Mouse (Mus musculus) mesoderm, embryonic 11.5 days (tissue): Measurements from ENCODE around the gene Lysmd2.
"Not testable (repeated sequence)": the region's sequence is repeated elsewhere in the genome, so short reads cannot be mapped to it uniquely, and the experiment has no call there.

Experiments used
- DNase-seq: peaks from one replicate; pipeline ENCODE4 v3.0.0-alpha.2; 2012; ENCODE audit warnings: low read depth, low spot score

Lysmd2 gene

DNA sequence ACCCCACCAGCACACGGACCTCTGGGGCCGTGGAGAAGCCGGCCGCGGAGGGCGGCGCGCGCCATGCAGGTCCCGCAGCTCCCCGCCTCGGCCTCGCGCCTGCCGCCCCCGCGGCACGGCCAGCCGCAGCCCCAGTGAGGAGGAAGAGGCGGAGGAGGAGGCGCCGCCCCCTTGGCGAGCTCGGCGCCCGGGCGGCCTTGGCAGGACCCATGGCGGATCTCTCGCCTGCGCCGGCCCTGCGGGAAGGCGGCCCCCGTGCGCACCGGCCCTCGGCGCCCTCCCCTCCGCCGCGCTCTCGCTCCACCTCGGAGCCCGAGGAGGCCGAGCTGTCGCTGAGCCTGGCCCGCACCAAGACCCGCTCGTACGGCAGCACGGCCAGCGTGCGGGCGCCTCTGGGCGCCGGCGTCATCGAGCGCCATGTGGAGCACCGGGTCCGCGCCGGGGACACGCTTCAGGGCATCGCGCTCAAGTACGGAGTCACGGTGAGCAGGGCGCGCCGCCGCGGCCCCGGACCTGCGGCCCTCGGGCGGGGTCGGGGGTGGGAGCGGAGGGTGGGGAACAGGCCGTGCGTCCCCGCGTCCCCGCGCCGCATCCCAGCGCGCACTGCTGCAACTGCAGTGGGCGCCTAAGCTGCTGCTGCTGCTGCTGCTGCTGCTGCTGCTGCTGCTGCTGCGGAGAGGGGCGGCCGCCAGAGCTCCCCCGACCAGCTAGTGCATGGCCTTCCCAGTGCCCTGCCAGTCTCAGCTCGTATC, at the start of gene Lysmd2:
Gene Lysmd2, plus strand, starts transcription at position 186 of the 752 bp plus-strand sequence.
- peak; percentile 71 for DNase-seq

- no peak for DNase-seq
These were observed 46.2 kb upstream of the Lysmd2 start for GRCm38 (mm10) chr9:75579321-75579720.

- peak; percentile 49 for DNase-seq
These were observed 43.7 kb upstream of the Lysmd2 start for GRCm38 (mm10) chr9:75581694-75582350.

GRCm38 (mm10) chr9:75589850-75590790, 35.4 kb upstream of the Lysmd2 start:
- no peak for DNase-seq

GRCm38 (mm10) chr9:75593481-75593880, 32.1 kb upstream of the Lysmd2 start:
- no peak for DNase-seq

- DNase-seq: no peak
These were observed 28.5 kb upstream of the Lysmd2 start for GRCm38 (mm10) chr9:75597036-75597435.

DNA sequence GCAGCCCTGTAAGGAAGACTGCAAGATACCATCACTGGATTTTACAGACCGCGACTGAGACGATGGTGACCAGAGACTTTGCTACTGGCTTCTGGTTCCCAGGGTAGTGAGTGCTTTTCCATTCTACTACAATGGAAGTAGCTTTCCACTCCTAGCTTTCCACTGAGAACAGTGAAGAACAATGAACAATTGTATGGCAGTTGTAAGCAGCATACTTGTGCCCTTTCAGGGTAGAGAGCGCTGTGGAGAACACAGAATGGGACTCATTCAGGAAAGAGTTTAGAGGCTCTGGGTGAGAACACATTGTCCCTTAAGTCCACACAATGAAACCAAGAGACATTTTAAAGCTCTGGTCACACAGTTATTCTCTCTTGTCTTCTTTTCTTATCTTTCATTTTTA, 27.9 kb upstream of the Lysmd2 start:
- DNase-seq: no peak

DNA sequence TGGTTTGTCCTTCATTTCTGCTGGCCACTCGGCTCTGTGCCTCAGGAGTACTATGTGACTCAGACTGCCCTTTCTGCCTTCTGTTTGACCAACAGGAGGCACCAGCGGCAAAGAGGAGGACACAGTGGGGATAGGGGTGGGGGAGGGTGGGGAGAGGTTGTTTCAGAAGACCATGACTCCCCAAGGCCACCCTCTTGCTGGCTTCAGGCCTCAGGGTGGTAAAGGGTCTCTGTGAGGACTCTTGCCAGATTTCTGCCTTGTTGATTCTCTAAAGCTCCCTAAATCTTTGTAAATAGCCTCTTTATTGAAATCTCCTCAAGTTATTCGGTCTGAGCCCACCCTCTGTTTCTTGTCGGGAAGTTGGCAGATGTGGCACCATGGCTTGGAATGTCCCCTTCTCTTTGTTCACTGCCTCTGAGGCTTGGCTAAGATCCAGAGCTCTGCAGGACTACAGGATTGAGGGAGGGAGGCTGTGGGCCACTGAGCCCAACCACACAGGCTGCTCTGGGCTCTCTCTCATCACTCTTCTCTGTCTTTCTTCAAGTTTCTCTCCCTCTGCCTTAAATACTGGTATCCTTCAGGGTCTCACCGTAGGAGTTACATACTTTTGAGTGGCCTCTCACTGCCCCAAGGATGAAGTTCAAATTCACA, 26.2 kb upstream of the Lysmd2 start:
- peak; percentile 25 for DNase-seq

- no peak for DNase-seq
These were observed 25.2 kb upstream of the Lysmd2 start for GRCm38 (mm10) chr9:75600166-75600934.

DNA sequence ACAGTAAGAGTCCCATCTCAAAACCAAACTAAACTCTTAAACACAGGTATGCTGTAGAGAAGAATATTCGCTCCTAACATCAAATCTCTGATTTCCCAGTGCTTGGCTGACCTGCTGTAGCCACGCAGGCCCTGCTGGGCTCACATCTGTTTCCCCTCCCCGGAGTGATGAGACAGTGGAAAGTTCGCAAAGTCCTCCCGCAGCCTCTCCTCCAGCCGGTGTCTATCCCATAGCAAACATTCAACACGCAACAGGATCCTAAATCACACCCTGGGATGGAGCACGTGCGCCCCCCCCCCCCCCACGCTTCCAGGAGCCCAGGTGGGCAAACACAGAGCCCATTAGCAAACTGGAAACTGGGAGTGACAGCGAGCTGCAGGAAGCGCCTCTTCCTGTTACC, 24.0 kb upstream of the Lysmd2 start:
- peak; percentile 22 for DNase-seq

GRCm38 (mm10) chr9:75607496-75607895, 18.0 kb upstream of the Lysmd2 start:
- no peak for DNase-seq

DNA sequence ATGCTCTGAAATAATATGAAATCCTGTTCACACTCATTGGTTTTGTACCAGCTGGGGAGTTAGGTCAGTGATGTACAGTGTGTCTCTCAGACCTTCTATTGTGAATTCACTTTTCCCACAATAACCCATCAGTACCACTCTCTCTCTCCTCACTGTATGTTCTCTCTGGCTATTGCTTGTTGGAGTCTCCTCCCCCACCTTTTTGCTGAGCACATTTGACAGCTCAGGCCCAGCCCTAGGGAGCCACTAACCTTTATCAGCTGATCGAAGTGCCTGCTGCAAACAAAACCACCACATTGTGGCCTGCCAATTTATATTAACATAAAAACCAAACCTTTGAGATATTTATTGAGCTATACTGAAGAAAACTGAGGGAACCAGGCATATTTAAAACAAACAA, 16.0 kb upstream of the Lysmd2 start:
- no peak for DNase-seq

GRCm38 (mm10) chr9:75609965-75610364, 15.6 kb upstream of the Lysmd2 start:
- DNase-seq: no peak

DNA sequence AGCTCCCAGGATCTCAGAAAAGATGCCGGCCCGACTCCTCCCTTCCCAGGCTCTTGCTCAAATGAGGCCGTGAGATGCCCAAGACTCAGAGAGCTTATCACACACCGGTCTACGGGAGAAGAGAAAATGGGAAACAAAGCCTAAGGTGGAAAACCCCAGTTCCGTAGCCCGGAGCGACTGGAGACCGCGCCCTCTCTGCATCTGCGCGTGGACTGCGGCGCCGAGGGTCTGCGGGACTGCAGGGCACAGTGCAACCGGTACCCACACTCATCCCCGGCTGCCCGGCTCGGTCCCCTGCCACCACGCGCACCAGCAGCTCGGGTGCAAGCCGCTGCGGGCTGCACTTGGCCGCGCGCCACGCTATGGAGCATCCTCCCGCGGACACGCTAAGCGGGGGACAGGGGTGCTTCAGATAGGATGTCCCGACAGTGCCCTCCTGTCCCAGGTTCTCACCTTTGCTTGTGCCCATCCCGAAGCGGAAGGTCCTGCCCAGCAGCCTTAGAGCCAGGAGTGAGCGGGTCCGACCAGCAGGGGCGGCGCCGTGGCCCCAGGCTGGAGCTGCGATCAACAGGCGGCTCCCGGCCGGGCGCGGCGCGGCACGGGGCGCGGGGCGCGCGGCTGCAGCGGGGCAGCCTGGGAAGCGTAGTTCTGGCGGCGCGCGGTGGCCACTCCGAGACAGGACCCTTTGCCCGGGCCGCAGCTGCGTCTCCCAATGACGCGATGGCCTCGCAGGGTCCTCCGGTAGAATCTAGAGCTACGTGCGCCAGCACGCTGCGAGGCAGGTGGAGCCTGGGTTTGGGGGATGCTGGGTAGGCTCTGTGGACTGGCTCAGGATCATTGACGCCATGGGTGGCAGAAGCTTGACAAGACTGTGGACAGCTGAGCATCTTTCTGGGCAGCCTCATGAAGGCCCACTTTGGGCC, 14.7 kb upstream of the Lysmd2 start, which contains the start of gene Tmod2:
Gene Tmod2, minus strand, starts transcription at position 755 of the 923 bp plus-strand sequence.
- DNase-seq: peak; percentile 64

DNA sequence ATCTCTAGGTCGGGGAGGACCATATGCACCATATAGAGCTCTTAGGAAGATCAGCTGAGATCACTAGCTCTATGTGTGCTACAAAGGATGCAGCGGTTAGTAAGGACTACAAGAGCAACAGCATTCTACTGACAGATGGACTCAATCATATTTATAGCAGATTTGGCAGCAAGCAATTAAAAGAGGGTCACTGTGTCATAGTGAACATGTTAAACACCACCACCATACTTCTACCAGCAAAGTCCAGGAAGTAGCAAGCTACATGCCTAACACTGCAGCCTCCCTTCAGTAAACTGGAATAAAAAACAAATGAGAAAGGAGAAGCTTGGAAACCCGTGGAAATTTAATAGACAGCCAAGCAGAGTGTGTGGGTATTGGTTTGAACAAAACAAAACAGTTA, 9.0 kb upstream of the Lysmd2 start:
- DNase-seq: no peak

- no peak for DNase-seq
These were observed 6.6 kb upstream of the Lysmd2 start for GRCm38 (mm10) chr9:75618836-75619400.

GRCm38 (mm10) chr9:75619761-75620160, 5.8 kb upstream of the Lysmd2 start:
- not testable (repeated sequence) for DNase-seq

DNA sequence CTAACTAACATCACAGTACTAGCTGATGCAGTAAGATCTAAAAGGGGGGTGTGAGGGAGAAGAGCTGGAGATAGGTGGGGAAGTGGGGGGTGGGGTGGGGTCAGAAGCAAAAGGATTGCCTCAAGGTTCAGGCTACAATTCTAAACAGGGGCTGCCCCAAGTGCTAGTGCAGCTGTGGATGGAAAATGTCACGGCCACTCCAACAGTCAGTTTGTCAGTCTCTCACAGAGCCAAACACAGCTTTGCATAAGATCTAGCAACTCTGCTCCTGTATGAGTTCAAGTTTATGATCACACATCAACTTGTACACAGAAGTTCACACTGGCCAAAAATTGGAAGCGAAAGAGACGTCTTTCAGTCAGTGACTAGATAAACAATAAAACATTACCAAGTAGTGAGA, 4.1 kb upstream of the Lysmd2 start:
- no peak for DNase-seq

DNA sequence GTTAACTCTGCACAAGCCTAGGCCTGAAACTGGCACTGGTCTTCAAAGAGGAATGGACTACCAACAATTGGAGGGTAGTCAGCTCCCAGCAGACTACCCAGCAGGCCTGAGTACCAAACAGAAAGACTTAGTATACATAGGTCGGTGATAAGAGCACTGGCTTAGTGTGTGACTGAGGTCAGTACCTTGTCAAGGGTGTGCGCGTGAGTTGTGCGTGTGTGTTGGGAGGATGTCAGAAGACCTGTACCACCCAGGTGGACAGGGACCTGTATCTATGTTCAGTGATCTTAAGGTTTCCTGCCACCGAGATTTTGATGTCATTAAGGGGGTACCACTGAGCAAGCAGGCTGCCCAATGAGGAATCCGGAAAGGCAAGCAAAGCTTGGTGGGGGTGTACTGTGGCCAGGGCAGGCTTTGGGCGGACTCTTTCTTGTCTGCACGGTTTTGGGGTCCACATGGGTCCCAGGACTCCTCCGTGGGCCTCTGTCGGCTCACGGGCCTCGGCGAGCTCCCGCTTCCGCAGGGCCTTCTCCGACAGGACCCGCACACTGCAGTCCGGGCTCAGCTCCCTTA, 472 bp upstream of the Lysmd2 start:
- DNase-seq: no peak
